Comparison of ENCODE assay signal across 13 mouse cellular contexts in genomic region chr14:123120361-123120760, GRCm38 (mm10).
A peak's percentile ranks its signal among the peaks of the same experiment; 100 is the strongest.
DNase-seq lines count a peak whose midpoint lies in the region; ATAC-seq lines count a peak whose summit lies in the region.
"Had no signal": no experiment of that assay in that cellular context is flagged by ENCODE, and none has a peak within 500 bp of the region (broad histone marks: within the 10 kb centered on the region; RNA-seq: fewer than 3 reads in every experiment).

No protein-coding gene starts in this region.

- DNase-seq in cerebellum, adult 11 months = peak; percentile 29
- peak; percentile 52 to 64 for DNase-seq in cerebellum, adult 18-20 months
- DNase-seq in cerebellum, adult 9-11 months = peak; percentile 77
- DNase-seq in cerebellum, postnatal 36 days = peak; percentile 40 to 43
- no peak for DNase-seq in layer of hippocampus, postnatal 14 days (ENCODE audit: low spot score in 2 of 2)
- DNase-seq in frontal cortex, postnatal 25 days (ENCODE audit: low spot score in 2 of 2) = no peak
- DNase-seq: adrenal gland, adult 8-10 months; gastrocnemius, postnatal 36 days; heart, adult 11 months; heart, postnatal 36 days; kidney, adult 8-10 months had no signal

- ATAC-seq in monocyte, adult 5-6 weeks (replicated peaks; ENCODE audit: insufficient number of reproducible peaks, low FRiP score, low TSS enrichment, poor library complexity, severe bottlenecking) = no peak
- ATAC-seq: intestine, embryonic 16.5 days had no signal

Comparison
In these comparisons a context has a peak if more than half of its experiments do, and no peak if none do; other contexts are left out.
1. DNase-seq: peak in cerebellum, adult 11 months (single experiment), cerebellum, adult 18-20 months (2 of 2), cerebellum, adult 9-11 months (single experiment) and cerebellum, postnatal 36 days (2 of 2); none in layer of hippocampus, postnatal 14 days (0 of 2) and frontal cortex, postnatal 25 days (0 of 2).